Mouse (Mus musculus) left cerebral cortex, adult 18-20 months (tissue): ENCODE measurements around the gene Entpd1. TPM values are rescaled to one million over a fixed set of nuclear protein-coding genes. Genes with fewer than 3 reads are reported as not detected.
A peak's percentile ranks its signal among the peaks of the same experiment; 100 is the strongest.

Experiments
- DNase-seq, 2 experiments: peaks; one replicate each; pipeline ENCODE4 v3.0.0; 2021 to 2022; ENCODE audit warnings: low spot score in 2 of 2, mixed read lengths in 1 of 2
- total RNA-seq, 2 experiments: library from RNA; stranded (reverse); gene quantifications; 2 replicates each; pipeline ENCODE4 v1.2.3; 2021

Entpd1 gene
- total RNA-seq, 2 experiments from 2014 or later: 18.2 to 18.9 TPM

GRCm38 (mm10) chr19:40722137-40723038 is 110.2 kb downstream of the Entpd1 start:
- peak; percentile 50 to 67 for DNase-seq

DNA sequence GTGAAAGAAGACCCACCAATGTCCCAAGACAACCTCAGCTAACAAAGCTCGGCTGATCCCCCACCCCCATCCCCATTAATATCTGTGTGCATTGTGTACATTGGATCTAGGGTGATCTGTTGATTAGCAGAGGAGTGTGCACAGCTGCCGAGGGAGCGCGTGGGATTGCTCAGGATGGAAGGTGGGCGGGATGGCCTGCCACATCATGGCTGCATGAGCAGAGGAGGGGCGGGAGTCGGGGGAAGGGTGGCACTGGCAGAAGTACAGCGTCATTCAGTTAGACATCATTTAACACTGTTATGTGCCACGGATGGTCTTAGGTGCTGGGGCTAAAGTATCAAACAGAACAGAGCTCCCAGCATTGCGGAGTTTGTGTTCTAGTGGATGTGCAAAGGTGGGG is 111.3 kb downstream of the Entpd1 start:
- peak in 1 of 2 experiments; percentile 22 for DNase-seq

DNA sequence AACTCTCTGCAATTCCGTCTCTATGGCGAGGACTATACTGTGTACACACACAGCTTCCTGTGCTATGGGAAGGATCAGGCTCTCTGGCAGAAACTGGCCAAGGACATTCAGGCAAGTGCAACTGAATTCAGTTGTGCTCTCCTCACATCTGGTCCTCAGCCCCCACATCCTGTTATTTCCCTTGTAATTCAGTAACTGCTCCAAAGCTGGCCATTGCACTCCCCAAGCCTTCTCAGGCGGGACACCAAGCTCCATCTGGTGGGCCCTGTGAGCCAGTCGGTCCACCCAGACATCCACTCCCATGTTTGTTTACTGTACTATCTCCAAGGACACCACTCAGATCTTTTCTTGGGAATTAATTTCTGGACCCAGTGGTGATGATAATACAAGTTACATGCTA is 114.0 kb downstream of the Entpd1 start:
- no peak for DNase-seq

DNA sequence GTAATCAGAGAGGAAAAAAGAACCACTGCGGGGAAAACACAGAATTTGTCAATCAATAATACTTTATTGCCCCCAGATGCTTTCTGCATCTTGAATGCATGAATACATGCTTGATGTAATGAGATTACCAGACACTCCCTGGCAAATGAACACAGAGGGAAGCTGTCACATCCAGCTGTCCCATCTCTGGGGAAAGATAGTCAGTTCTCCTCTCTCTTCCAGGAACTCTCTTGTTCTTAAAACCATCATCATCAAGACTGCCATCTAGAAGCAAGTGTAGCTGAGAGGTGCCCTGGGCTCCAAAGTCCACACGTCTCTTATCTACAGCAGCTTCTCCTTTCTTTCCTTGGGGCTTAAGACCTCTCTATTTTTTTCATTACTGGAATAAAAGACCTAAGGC is 114.4 kb downstream of the Entpd1 start:
- DNase-seq: no peak

- DNase-seq: no peak
Observed at GRCm38 (mm10) chr19:40728213-40728612, 116.0 kb downstream of the Entpd1 start.

DNA sequence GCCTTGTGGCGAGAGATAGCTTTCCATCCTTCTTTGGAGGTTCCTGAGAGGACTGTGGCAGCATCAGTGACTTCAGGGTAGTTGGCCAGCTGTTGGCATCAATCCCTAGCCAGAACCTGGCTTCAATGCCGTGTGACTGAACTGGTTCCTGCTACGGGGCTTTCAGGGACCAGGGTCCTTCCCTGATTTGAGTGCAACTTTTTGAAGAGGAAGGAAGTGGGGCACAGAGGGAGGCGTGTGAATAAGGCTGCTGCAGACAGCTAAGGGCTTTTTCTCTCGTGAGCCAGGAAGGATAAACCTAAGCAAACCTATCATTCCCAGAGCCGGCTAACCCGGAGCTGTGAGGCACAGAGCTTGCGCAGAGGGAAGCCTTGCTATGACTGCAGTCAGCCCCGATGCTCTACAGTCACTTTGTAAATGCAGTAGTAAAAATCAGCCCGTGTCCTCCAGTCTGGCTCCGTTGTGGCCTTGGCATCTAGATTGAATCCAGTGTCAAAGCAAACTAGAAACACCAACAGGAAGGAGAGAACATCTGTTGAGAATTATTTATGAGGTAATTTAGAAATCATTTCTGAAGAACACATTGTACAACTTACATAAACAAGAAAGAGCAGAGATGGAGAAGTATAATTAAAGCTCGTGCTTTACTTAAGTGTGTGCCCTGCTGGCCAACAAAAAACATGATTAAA is 116.7 kb downstream of the Entpd1 start:
- no peak for DNase-seq

GRCm38 (mm10) chr19:40733409-40733808 is 121.2 kb downstream of the Entpd1 start:
- peak in 1 of 2 experiments; percentile 36 for DNase-seq

- no peak for DNase-seq
Observed at GRCm38 (mm10) chr19:40733849-40734248, 121.7 kb downstream of the Entpd1 start.

- DNase-seq: peak; percentile 65 to 84
Observed at GRCm38 (mm10) chr19:40736680-40737512, 124.7 kb downstream of the Entpd1 start.

DNA sequence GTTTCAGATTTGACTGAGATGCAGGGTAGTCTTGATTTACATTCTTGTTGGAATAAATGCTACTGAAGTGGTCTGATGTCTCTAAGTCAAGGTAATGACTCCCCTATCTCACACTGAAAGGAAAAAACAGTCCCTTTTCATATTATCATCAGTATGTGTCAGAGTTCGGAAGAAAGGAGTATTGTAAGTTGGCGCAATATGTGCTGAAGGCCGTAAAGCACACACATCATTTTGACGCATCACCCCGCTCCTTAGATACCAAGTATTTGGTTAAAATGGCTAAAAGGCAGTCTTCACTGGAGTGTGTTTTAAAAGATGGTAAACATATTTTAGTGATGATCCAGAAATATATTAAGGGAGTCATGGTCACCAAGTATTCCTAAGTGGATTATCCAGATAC is 125.4 kb downstream of the Entpd1 start:
- DNase-seq: no peak

DNA sequence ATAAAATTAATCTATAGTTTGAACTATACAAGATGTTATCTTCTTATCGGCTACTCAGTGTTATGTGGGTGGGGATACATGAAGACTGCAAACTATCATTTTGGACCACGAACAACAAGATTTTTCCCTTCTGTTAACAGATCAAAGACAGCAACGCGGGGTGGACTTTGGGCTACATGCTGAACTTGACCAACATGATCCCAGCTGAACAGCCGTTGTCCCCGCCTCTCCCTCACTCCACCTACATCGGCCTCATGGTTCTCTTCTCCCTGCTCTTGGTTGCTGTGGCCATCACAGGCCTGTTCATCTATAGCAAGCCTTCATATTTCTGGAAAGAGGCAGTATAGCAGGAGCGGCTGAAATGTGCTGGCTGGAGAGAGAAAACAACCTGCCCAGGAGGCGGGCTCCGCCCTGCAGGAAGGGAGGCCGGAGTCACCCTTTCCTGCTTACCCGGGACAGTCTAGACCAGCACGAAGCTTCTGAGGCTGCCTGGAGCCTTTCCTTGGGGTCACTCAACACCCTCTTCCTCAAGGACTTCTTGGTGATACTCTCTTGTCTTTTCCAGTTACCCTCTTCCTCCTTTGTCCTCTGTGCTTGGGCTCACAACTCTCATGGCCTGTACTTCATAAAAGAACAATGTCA is 126.6 kb downstream of the Entpd1 start:
- DNase-seq: no peak

- no peak for DNase-seq
Observed at GRCm38 (mm10) chr19:40746603-40747002, 134.4 kb downstream of the Entpd1 start.

- DNase-seq: no peak
Observed at GRCm38 (mm10) chr19:40748559-40748958, 136.4 kb downstream of the Entpd1 start, which contains the start of gene Cc2d2b. Gene Cc2d2b, plus strand, starts transcription at chr19:40748753.

- DNase-seq: no peak
Observed at GRCm38 (mm10) chr19:40754311-40754710, 142.1 kb downstream of the Entpd1 start.

DNA sequence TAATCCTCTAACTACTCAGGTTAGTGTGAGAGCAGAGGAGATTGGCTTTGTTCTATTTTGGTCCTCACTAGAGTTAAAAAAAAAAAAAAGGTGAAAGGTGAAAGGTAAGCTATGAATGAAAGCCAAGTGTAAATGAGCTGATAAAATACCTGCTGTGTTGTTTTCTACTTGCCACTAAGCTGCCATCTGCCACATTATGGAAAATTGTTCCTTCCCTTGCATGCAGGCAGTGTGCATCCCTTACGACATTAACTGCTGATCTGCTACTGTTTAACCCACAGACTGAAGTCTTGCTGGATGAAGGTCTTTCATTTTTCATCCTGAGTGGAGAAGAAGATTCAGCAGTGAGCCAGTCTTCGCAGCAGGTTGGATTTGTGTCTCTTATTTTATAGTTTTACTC is 147.9 kb downstream of the Entpd1 start:
- no peak for DNase-seq

GRCm38 (mm10) chr19:40762023-40762759 is 150.0 kb downstream of the Entpd1 start:
- DNase-seq: peak; percentile 47 to 56

DNA sequence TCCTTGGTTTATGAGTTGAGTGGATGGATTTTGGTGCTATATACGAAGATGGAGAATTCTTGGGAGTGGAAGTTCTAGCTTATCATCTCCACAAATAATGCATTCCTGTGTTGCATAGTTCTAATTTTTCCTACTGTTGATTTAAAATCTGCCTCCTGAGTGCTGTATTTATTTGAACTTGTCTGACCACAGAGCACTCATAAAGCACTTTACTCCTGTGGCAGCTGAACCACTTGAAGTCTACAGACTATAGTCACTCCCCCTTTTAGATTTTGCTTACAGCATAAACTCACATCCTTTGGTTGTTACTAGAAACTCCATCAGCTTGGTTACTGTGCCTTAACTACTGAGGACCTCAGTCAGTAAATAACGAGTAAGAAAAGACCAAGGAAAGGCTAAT is 155.0 kb downstream of the Entpd1 start:
- DNase-seq: no peak

- DNase-seq: no peak
Observed at GRCm38 (mm10) chr19:40769341-40769770, 157.2 kb downstream of the Entpd1 start.

GRCm38 (mm10) chr19:40788004-40788714 is 176.0 kb downstream of the Entpd1 start:
- DNase-seq: no peak
